Mouse (Mus musculus) MEL (cell line): ENCODE measurements around the gene Pcsk2. TPM values are rescaled to one million over a fixed set of nuclear protein-coding genes. Genes with fewer than 3 reads are reported as not detected.
A peak's percentile ranks its signal among the peaks of the same experiment; 100 is the strongest.

Source experiments
- DNase-seq: peaks from one replicate; pipeline ENCODE4 v3.0.0; 2011; ENCODE audit warnings: low read depth, low spot score
- H3K27ac ChIP-seq: 2 replicates; pipeline ENCODE4 v1.5.1; 2012; ENCODE audit warnings: low read depth, mild to moderate bottlenecking, control low read depth, low read length, moderate library complexity; ENCODE audit not compliant: control insufficient read depth
- H3K27me3 ChIP-seq, 2 experiments: fragments of 150-350 bp in 1 of 2; sonication (generic) in 1 of 2; 2 replicates each; pipeline ENCODE4 v1.6.1; 2012; ENCODE audit warnings: low read length in 2 of 2, mild to moderate bottlenecking in 2 of 2, improper control_type of control experiment in 1 of 2, moderate library complexity in 1 of 2; ENCODE audit not compliant: insufficient read depth in 2 of 2, control insufficient read depth in 1 of 2
- H3K36me3 ChIP-seq, 2 experiments: 2 replicates each; pipeline ENCODE4 v1.6.1; 2012 to 2014; ENCODE audit warnings: low read length in 2 of 2, improper control_type of control experiment in 1 of 2, inconsistent platforms in 1 of 2, mild to moderate bottlenecking in 1 of 2; ENCODE audit not compliant: insufficient read depth in 2 of 2, control insufficient read depth in 1 of 2
- H3K4me1 ChIP-seq, 2 experiments: fragments of 150-350 bp in 1 of 2; sonication (generic) in 1 of 2; 2 replicates each; pipeline ENCODE4 v1.6.1; 2012; ENCODE audit warnings: low read length in 2 of 2, improper control_type of control experiment in 1 of 2, mild to moderate bottlenecking in 1 of 2; ENCODE audit not compliant: insufficient read depth in 2 of 2, control insufficient read depth in 1 of 2
- H3K4me3 ChIP-seq, 2 experiments: fragments of 150-350 bp in 1 of 2; sonication (generic) in 1 of 2; 2 replicates each; pipeline ENCODE4 v1.5.1; 2012; ENCODE audit warnings: low read depth in 2 of 2, low read length in 2 of 2, mild to moderate bottlenecking in 2 of 2, moderate library complexity in 2 of 2, control low read depth in 1 of 2, improper control_type of control experiment in 1 of 2; ENCODE audit not compliant: control insufficient read depth in 1 of 2, insufficient read depth in 1 of 2
- H3K79me2 ChIP-seq: 2 replicates; pipeline ENCODE4 v1.6.1; 2012; ENCODE audit warnings: mild to moderate bottlenecking, low read length, moderate library complexity; ENCODE audit not compliant: control insufficient read depth, poor library complexity, insufficient read depth
- H3K9ac ChIP-seq: 2 replicates; pipeline ENCODE4 v1.6.1; 2012; ENCODE audit warnings: low read depth, mild to moderate bottlenecking, control low read depth, low read length, moderate library complexity; ENCODE audit not compliant: control insufficient read depth, poor library complexity, severe bottlenecking
- H3K9me3 ChIP-seq: fragments of 150-350 bp; sonication (generic); replicated peaks from 2 replicates; pipeline ENCODE4 v1.6.1; 2012; ENCODE audit warnings: mild to moderate bottlenecking, low read length, improper control_type of control experiment, moderate library complexity; ENCODE audit not compliant: insufficient read depth
- BHLHE40 ChIP-seq: IDR thresholded peaks from 2 replicates; pipeline ENCODE4 v1.6.1; 2012; ENCODE audit warnings: low read depth, mild to moderate bottlenecking, inconsistent platforms, low read length, improper control_type of control experiment, borderline replicate concordance
- CHD1 ChIP-seq: IDR thresholded peaks from 2 replicates; pipeline ENCODE4 v1.6.1; 2012; ENCODE audit warnings: low read depth, mild to moderate bottlenecking, inconsistent platforms, low read length, improper control_type of control experiment
- CHD2 ChIP-seq: IDR thresholded peaks from 2 replicates; pipeline ENCODE4 v1.6.1; 2011; ENCODE audit warnings: low read length, improper control_type of control experiment
- CTCF ChIP-seq, 3 experiments: IDR thresholded peaks in 2 of 3; conservative IDR thresholded peaks in 1 of 3; 2 replicates each; pipeline ENCODE4 v1.5.1; 2011 to 2012; ENCODE audit warnings: low read length in 3 of 3, low read depth in 2 of 3, mild to moderate bottlenecking in 2 of 3, improper control_type of control experiment in 1 of 3, inconsistent platforms in 1 of 3, mixed read lengths in 1 of 3, moderate library complexity in 1 of 3; ENCODE audit not compliant: control insufficient read depth in 1 of 3, insufficient read depth in 1 of 3, poor library complexity in 1 of 3, severe bottlenecking in 1 of 3
- E2F4 ChIP-seq: IDR thresholded peaks from 2 replicates; pipeline ENCODE4 v1.6.1; 2011; ENCODE audit warnings: low read depth, low read length, improper control_type of control experiment, borderline replicate concordance
- ELF1 ChIP-seq: IDR thresholded peaks from 2 replicates; pipeline ENCODE4 v1.6.1; 2014; ENCODE audit warnings: low read depth, mild to moderate bottlenecking, inconsistent platforms, low read length, improper control_type of control experiment, moderate library complexity
- EP300 ChIP-seq, 2 experiments: IDR thresholded peaks; 2 replicates each; pipeline ENCODE4 v1.6.1; 2011; ENCODE audit warnings: improper control_type of control experiment in 2 of 2, low read length in 2 of 2, low read depth in 1 of 2, mild to moderate bottlenecking in 1 of 2
- ETS1 ChIP-seq: IDR thresholded peaks from 2 replicates; pipeline ENCODE4 v1.6.1; 2012; ENCODE audit warnings: low read depth, mild to moderate bottlenecking, inconsistent platforms, low read length, improper control_type of control experiment, moderate library complexity
- GATA1 ChIP-seq: IDR thresholded peaks from 2 replicates; pipeline ENCODE4 v1.6.1; 2011; ENCODE audit warnings: low read depth, low read length, improper control_type of control experiment
- HCFC1 ChIP-seq: IDR thresholded peaks from 2 replicates; pipeline ENCODE4 v1.6.1; 2012; ENCODE audit warnings: low read depth, mild to moderate bottlenecking, inconsistent platforms, low read length, improper control_type of control experiment, moderate library complexity
- JUND ChIP-seq: IDR thresholded peaks from 2 replicates; pipeline ENCODE4 v1.6.1; 2011; ENCODE audit warnings: low read depth, mild to moderate bottlenecking, improper control_type of control experiment, low read length
- KAT2A ChIP-seq: conservative IDR thresholded peaks from 2 replicates; pipeline ENCODE4 v1.6.1; 2012; ENCODE audit warnings: low read depth, low read length, improper control_type of control experiment, inconsistent platforms
- MAFK ChIP-seq: IDR thresholded peaks from 2 replicates; pipeline ENCODE4 v1.6.1; 2011; ENCODE audit warnings: low read depth, mild to moderate bottlenecking, low read length, improper control_type of control experiment, borderline replicate concordance
- MAX ChIP-seq: IDR thresholded peaks from 2 replicates; pipeline ENCODE4 v1.6.1; 2011; ENCODE audit warnings: low read length, improper control_type of control experiment
- MAZ ChIP-seq: IDR thresholded peaks from 2 replicates; pipeline ENCODE4 v1.6.1; 2012; ENCODE audit warnings: low read depth, mild to moderate bottlenecking, inconsistent platforms, low read length, improper control_type of control experiment
- MEF2A ChIP-seq: IDR thresholded peaks from 2 replicates; pipeline ENCODE4 v1.6.1; 2014; ENCODE audit warnings: low read depth, mild to moderate bottlenecking, inconsistent platforms, low read length, improper control_type of control experiment; ENCODE audit not compliant: poor library complexity, insufficient replicate concordance, severe bottlenecking; ENCODE audit errors: extremely low read depth
- MXI1 ChIP-seq: IDR thresholded peaks from 2 replicates; pipeline ENCODE4 v1.6.1; 2011; ENCODE audit warnings: mild to moderate bottlenecking, low read depth, low read length, improper control_type of control experiment
- MYB ChIP-seq: IDR thresholded peaks from 2 replicates; pipeline ENCODE4 v1.6.1; 2011; ENCODE audit warnings: mild to moderate bottlenecking, low read depth, low read length, improper control_type of control experiment
- MYC ChIP-seq: IDR thresholded peaks from 2 replicates; pipeline ENCODE4 v1.6.1; 2011; ENCODE audit warnings: low read depth, mild to moderate bottlenecking, low read length, improper control_type of control experiment, moderate library complexity
- NELFE ChIP-seq: IDR thresholded peaks from 2 replicates; pipeline ENCODE4 v1.6.1; 2011; ENCODE audit warnings: low read depth, low read length, improper control_type of control experiment
- NRF1 ChIP-seq: IDR thresholded peaks from 2 replicates; pipeline ENCODE4 v1.6.1; 2014; ENCODE audit warnings: low read depth, mild to moderate bottlenecking, inconsistent platforms, low read length, improper control_type of control experiment, moderate library complexity; ENCODE audit not compliant: poor library complexity, insufficient read depth, severe bottlenecking
- POLR2A ChIP-seq, 2 experiments: IDR thresholded peaks; 2 replicates each; pipeline ENCODE4 v1.6.1; 2011 to 2012; ENCODE audit warnings: low read length in 2 of 2, mild to moderate bottlenecking in 2 of 2, control low read depth in 1 of 2, improper control_type of control experiment in 1 of 2, low read depth in 1 of 2, moderate library complexity in 1 of 2; ENCODE audit not compliant: control insufficient read depth in 1 of 2, insufficient read depth in 1 of 2, poor library complexity in 1 of 2
- POLR2AphosphoS2 ChIP-seq: IDR thresholded peaks from 2 replicates; pipeline ENCODE4 v1.6.1; 2011; ENCODE audit warnings: low read length, improper control_type of control experiment
- POLR2AphosphoS5 ChIP-seq: IDR thresholded peaks from 2 replicates; pipeline ENCODE4 v1.6.1; 2012; ENCODE audit warnings: low read depth, borderline replicate concordance, mild to moderate bottlenecking, inconsistent platforms, low read length, moderate library complexity, mixed read lengths
- RAD21 ChIP-seq: IDR thresholded peaks from 2 replicates; pipeline ENCODE4 v1.6.1; 2011; ENCODE audit warnings: mild to moderate bottlenecking, low read depth, low read length, improper control_type of control experiment
- RCOR1 ChIP-seq: IDR thresholded peaks from 2 replicates; pipeline ENCODE4 v1.6.1; 2012; ENCODE audit warnings: low read depth, mild to moderate bottlenecking, inconsistent platforms, low read length, improper control_type of control experiment
- SIN3A ChIP-seq: IDR thresholded peaks from 2 replicates; pipeline ENCODE4 v1.6.1; 2012; ENCODE audit warnings: low read length, improper control_type of control experiment, inconsistent platforms
- SMC3 ChIP-seq: IDR thresholded peaks from 2 replicates; pipeline ENCODE4 v1.6.1; 2011; ENCODE audit warnings: low read depth, low read length, improper control_type of control experiment
- TAL1 ChIP-seq: IDR thresholded peaks from 2 replicates; pipeline ENCODE4 v1.6.1; 2012; ENCODE audit warnings: mild to moderate bottlenecking, inconsistent platforms, low read length, moderate library complexity, mixed read lengths
- TBP ChIP-seq: IDR thresholded peaks from 2 replicates; pipeline ENCODE4 v1.8.0; 2011; ENCODE audit warnings: low read depth, low read length, improper control_type of control experiment
- TCF12 ChIP-seq: IDR thresholded peaks from 2 replicates; pipeline ENCODE4 v1.6.1; 2014; ENCODE audit warnings: low read depth, mild to moderate bottlenecking, inconsistent platforms, low read length, improper control_type of control experiment, moderate library complexity
- UBTF ChIP-seq: IDR thresholded peaks from 2 replicates; pipeline ENCODE4 v1.6.1; 2012; ENCODE audit warnings: low read depth, mild to moderate bottlenecking, inconsistent platforms, low read length, improper control_type of control experiment, moderate library complexity, borderline replicate concordance; ENCODE audit not compliant: insufficient read depth
- USF1 ChIP-seq: IDR thresholded peaks from 2 replicates; pipeline ENCODE4 v1.6.1; 2014; ENCODE audit warnings: low read depth, mild to moderate bottlenecking, inconsistent platforms, low read length, improper control_type of control experiment, moderate library complexity
- USF2 ChIP-seq, 2 experiments: IDR thresholded peaks; 2 replicates each; pipeline ENCODE4 v1.6.1; 2011 to 2012; ENCODE audit warnings: improper control_type of control experiment in 2 of 2, low read length in 2 of 2, borderline replicate concordance in 1 of 2, inconsistent platforms in 1 of 2, low read depth in 1 of 2, mild to moderate bottlenecking in 1 of 2; ENCODE audit not compliant: insufficient read depth in 1 of 2
- ZC3H11A ChIP-seq: IDR thresholded peaks from 2 replicates; pipeline ENCODE4 v1.6.1; 2012; ENCODE audit warnings: low read depth, mild to moderate bottlenecking, inconsistent platforms, low read length, improper control_type of control experiment
- ZKSCAN1 ChIP-seq: IDR thresholded peaks from 2 replicates; pipeline ENCODE4 v1.6.1; 2012; ENCODE audit warnings: low read depth, mild to moderate bottlenecking, inconsistent platforms, low read length, improper control_type of control experiment, moderate library complexity
- ZMIZ1 ChIP-seq: IDR thresholded peaks from 2 replicates; pipeline ENCODE4 v1.6.1; 2012; ENCODE audit warnings: low read depth, mild to moderate bottlenecking, inconsistent platforms, low read length, improper control_type of control experiment, moderate library complexity
- ZNF384 ChIP-seq: IDR thresholded peaks from 2 replicates; pipeline ENCODE4 v1.6.1; 2012; ENCODE audit warnings: low read depth, mild to moderate bottlenecking, inconsistent platforms, low read length, improper control_type of control experiment
- polyA plus RNA-seq, 2 experiments: library from polyadenylated mRNA; stranded (reverse) in 1 of 2; unstranded in 1 of 2; fragments of >175 nt in 1 of 2; fragments of >200 nt in 1 of 2; gene quantifications; 2 replicates each; pipeline versions ENCODE4 v1.2.1 to v1.2.4; 2012; ENCODE audit warnings: low replicate concordance in 2 of 2, low read depth in 1 of 2; ENCODE audit not compliant: insufficient read length in 2 of 2, insufficient read depth in 1 of 2, missing spikeins in 1 of 2
- total RNA-seq: library from RNA; depleted of rRNA; stranded (reverse); fragments of 300-350 nt; gene quantifications from 2 replicates; pipeline ENCODE4 v1.2.3, GENCODE M21; 2012

Gene Pcsk2
- total and polyA plus RNA-seq, 3 experiments, result not detected

GRCm38 (mm10) chr2:143837291-143837701, 291.3 kb downstream of the Pcsk2 start:
- Histone ChIP-seq H3K4me1 (peaks cover 7 to 9% of the 10 kb centered on the region in 2 experiments), H3K27me3 (no peaks in the 10 kb centered on the region), H3K9me3 (no peaks in the 10 kb centered on the region), H3K36me3 (peaks cover 0 to 3% of the 10 kb centered on the region in 2 experiments; a peak in 2 of 4 replicates), H3K79me2 (no peaks in the 10 kb centered on the region), H3K27ac (no peak overlapping the region), H3K4me3 (no peak overlapping the region), H3K9ac (no peak overlapping the region)
- DNase-seq, result peak; percentile 82
- TF ChIP-seq ZNF384 (no peak), GATA1 (0 out of 2 replicates have a peak, but pooled peaks have one; percentile 21), CTCF (IDR thresholded peaks at IDR 0.05 in 2 of 3, conservative IDR thresholded peaks at IDR 0.05 in 1 of 3; ENCODE audit: control insufficient read depth in 1 of 3, insufficient read depth in 1 of 3, low read depth in 2 of 3, low read length in 3 of 3, poor library complexity in 1 of 3, severe bottlenecking in 1 of 3) (peak; percentile 66 to 79 (median 71)), UBTF (no peak), ELF1 (no peak), MYB (no peak), NELFE (no peak), MAZ (peak; percentile 67; the same call in 1 of the 2 replicates), POLR2A (IDR thresholded peaks at IDR 0.05; ENCODE audit: control insufficient read depth in 1 of 2, insufficient read depth in 1 of 2, low read depth in 1 of 2, low read length in 2 of 2, poor library complexity in 1 of 2) (no peak), MAFK (no peak), TBP (no peak), MEF2A (no peak), RAD21 (peak; percentile 84), SMC3 (peak; percentile 79), RCOR1 (no peak), SIN3A (peak; percentile 19; the same call in 1 of the 2 replicates), TCF12 (no peak), USF1 (no peak), HCFC1 (no peak), ZC3H11A (peak; percentile 74), ZMIZ1 (no peak), BHLHE40 (no peak), MXI1 (no peak), KAT2A (no peak), POLR2AphosphoS5 (no peak), TAL1 (no peak), CHD2 (no peak), USF2 (IDR thresholded peaks at IDR 0.05; ENCODE audit: borderline replicate concordance in 1 of 2, insufficient read depth in 1 of 2, low read depth in 1 of 2, low read length in 2 of 2) (no peak), MYC (no peak), E2F4 (no peak), ZKSCAN1 (no peak), POLR2AphosphoS2 (no peak), MAX (no peak), CHD1 (no peak), EP300 (IDR thresholded peaks at IDR 0.05; ENCODE audit: low read depth in 1 of 2, low read length in 2 of 2) (no peak), ETS1 (no peak), JUND (no peak), NRF1 (no peak)
